Mouse (Mus musculus) spleen, adult 2 months (tissue): ENCODE measurements around the gene Tspan15. TPM values are rescaled to one million over a fixed set of nuclear protein-coding genes. Genes with fewer than 3 reads are reported as not detected.

ENCODE experiments used
- DNase-seq, 2 experiments: peaks; one replicate each; pipeline versions ENCODE4 v3.0.0 to v3.0.0-alpha.2; 2012 to 2021; ENCODE audit warnings: low spot score in 2 of 2, low read depth in 1 of 2
- H3K27ac ChIP-seq: fragments of 200-500 bp; 2 replicates; pipeline ENCODE4 v1.5.1; 2012; ENCODE audit warnings: low read length, inconsistent platforms; ENCODE audit not compliant: insufficient read depth
- H3K27me3 ChIP-seq: fragments of 200-500 bp; 2 replicates; pipeline ENCODE4 v1.6.1; 2012; ENCODE audit warnings: mild to moderate bottlenecking, moderate library complexity, low read length, inconsistent platforms; ENCODE audit not compliant: control insufficient read depth, insufficient read depth
- H3K36me3 ChIP-seq: fragments of 200-500 bp; 2 replicates; pipeline ENCODE4 v1.6.1; 2012; ENCODE audit warnings: mild to moderate bottlenecking, low read length, inconsistent platforms; ENCODE audit not compliant: control insufficient read depth, insufficient read depth
- H3K4me1 ChIP-seq: fragments of 200-500 bp; 2 replicates; pipeline ENCODE4 v1.6.1; 2011; ENCODE audit warnings: inconsistent platforms; ENCODE audit not compliant: control insufficient read depth, insufficient read depth, insufficient read length
- H3K4me3 ChIP-seq: fragments of 200-500 bp; 2 replicates; pipeline ENCODE4 v1.5.1; 2011; ENCODE audit warnings: mild to moderate bottlenecking, inconsistent platforms; ENCODE audit not compliant: insufficient read depth, insufficient read length; ENCODE audit errors: extremely low read depth
- CTCF ChIP-seq: fragments of 200-500 bp; IDR thresholded peaks from 2 replicates; pipeline ENCODE4 v1.5.1; 2011; ENCODE audit warnings: mild to moderate bottlenecking, inconsistent platforms; ENCODE audit not compliant: insufficient read depth, insufficient read length, insufficient replicate concordance; ENCODE audit errors: extremely low read depth
- POLR2A ChIP-seq: fragments of 200-500 bp; IDR thresholded peaks from 2 replicates; pipeline ENCODE4 v1.6.1; 2011; ENCODE audit warnings: low read depth, low read length, inconsistent platforms
- WGBS: fragments of 180-500 bp; shearing (Covaris S2); methylation state at CpG from one replicate; pipeline ENCODE4 v1.1.7; 2018; 5-methylcytosine and 5-hydroxymethylcytosine counted together
- polyA plus RNA-seq: library from polyadenylated mRNA; depleted of rRNA; stranded (reverse); fragments of >200 nt; gene quantifications from 2 replicates; pipeline ENCODE4 v1.2.3, GENCODE M21; 2012

The Tspan15 gene
- polyA plus RNA-seq, 1 experiment = 39.2 TPM

GRCm38 (mm10) chr10:62172841-62173553 is 58.1 kb downstream of the Tspan15 start:
- WGBS = 45% methylated on average over 9 of the region's 9 CpGs
- TF ChIP-seq CTCF (no peak), POLR2A (no peak)

GRCm38 (mm10) chr10:62162410-62162809 is 68.6 kb downstream of the Tspan15 start:
- DNase-seq = no peak

More at GRCm38 (mm10) chr10:62172841-62173553, 58.1 kb downstream of the Tspan15 start:
- no peaks in the 10 kb centered on the region for H3K27me3 ChIP-seq
- H3K27ac ChIP-seq = no peak overlapping the region
- H3K36me3 ChIP-seq = no peaks in the 10 kb centered on the region
- H3K4me3 ChIP-seq = no peak overlapping the region
- no peaks in the 10 kb centered on the region; the same call in 1 of the 2 replicates for H3K4me1 ChIP-seq
- DNase-seq = no peak

GRCm38 (mm10) chr10:62149929-62150328 is 81.1 kb downstream of the Tspan15 start:
- no peak overlapping the region for H3K4me3 ChIP-seq
- no peaks in the 10 kb centered on the region for H3K4me1 ChIP-seq
- WGBS = 77% methylated on average over 7 of the region's 7 CpGs
- H3K27me3 ChIP-seq = no peaks in the 10 kb centered on the region
- H3K27ac ChIP-seq = no peak overlapping the region
- H3K36me3 ChIP-seq = no peaks in the 10 kb centered on the region
- no peak for DNase-seq
- no peak for TF ChIP-seq POLR2A
- no peak for TF ChIP-seq CTCF

More at GRCm38 (mm10) chr10:62162410-62162809, 68.6 kb downstream of the Tspan15 start:
- H3K4me3 ChIP-seq = no peak overlapping the region
- no peaks in the 10 kb centered on the region for H3K4me1 ChIP-seq
- no peaks in the 10 kb centered on the region for H3K27me3 ChIP-seq
- WGBS = 19% methylated on average over 10 of the region's 10 CpGs
- H3K27ac ChIP-seq = no peak overlapping the region
- H3K36me3 ChIP-seq = no peaks in the 10 kb centered on the region
- TF ChIP-seq CTCF = no peak
- TF ChIP-seq POLR2A = no peak

- Histone ChIP-seq H3K4me3 (no peak overlapping the region), H3K36me3 (no peaks in the 10 kb centered on the region), H3K27ac (no peak overlapping the region), H3K27me3 (no peaks in the 10 kb centered on the region), H3K4me1 (no peaks in the 10 kb centered on the region)
- TF ChIP-seq POLR2A = no peak
- TF ChIP-seq CTCF = no peak
- DNase-seq = no peak
- WGBS = 63% methylated on average over 12 of the region's 12 CpGs
Measured at GRCm38 (mm10) chr10:62147466-62148248, 83.4 kb downstream of the Tspan15 start.

- no peak for DNase-seq
- no peak overlapping the region for H3K4me3 ChIP-seq
- no peak for TF ChIP-seq POLR2A
- no peak for TF ChIP-seq CTCF
Measured at GRCm38 (mm10) chr10:62145957-62146356, 85.1 kb downstream of the Tspan15 start.

GRCm38 (mm10) chr10:62143820-62144219 is 87.2 kb downstream of the Tspan15 start, which contains the start of gene Fam241b:
Gene Fam241b (minus strand): TSS chr10:62143920.
- Histone ChIP-seq H3K4me1 (no peaks in the 10 kb centered on the region), H3K27ac (no peak within 1 kb of the TSS), H3K27me3 (no peaks in the 10 kb centered on the region), H3K4me3 (no peak within 1 kb of the TSS), H3K36me3 (no peaks in the 10 kb centered on the region)
- whole genome bisulfite sequencing = 62% methylated on average over 8 of the region's 8 CpGs
- TF ChIP-seq POLR2A (no peak), CTCF (no peak)
- DNase-seq = no peak

More at GRCm38 (mm10) chr10:62145957-62146356, 85.1 kb downstream of the Tspan15 start:
- 82% methylated on average over 5 of the region's 5 CpGs for WGBS
- no peaks in the 10 kb centered on the region for H3K4me1 ChIP-seq
- no peaks in the 10 kb centered on the region for H3K27me3 ChIP-seq
- no peaks in the 10 kb centered on the region for H3K36me3 ChIP-seq
- H3K27ac ChIP-seq = no peak overlapping the region
